Mouse (Mus musculus) midbrain, embryonic 10.5 days (tissue): ENCODE data around the gene Ncoa6. TPM values are rescaled to one million over a fixed set of nuclear protein-coding genes. Genes with fewer than 3 reads are reported as not detected.

ENCODE experiments used
- DNase-seq: peaks from one replicate; pipeline ENCODE4 v3.0.0-alpha.2; 2017; ENCODE audit warnings: low spot score
- H3K27ac ChIP-seq: fragments of 300-500 bp; sonication (generic); replicated peaks from 2 replicates; pipeline ENCODE4 v1.5.1; 2016; ENCODE audit warnings: mild to moderate bottlenecking
- H3K27me3 ChIP-seq: fragments of 300-500 bp; sonication (generic); 2 replicates; pipeline ENCODE4 v1.6.1; 2016; ENCODE audit warnings: low read depth, mild to moderate bottlenecking; ENCODE audit not compliant: poor library complexity, severe bottlenecking
- H3K36me3 ChIP-seq: fragments of 300-500 bp; sonication (generic); 2 replicates; pipeline ENCODE4 v1.6.1; 2016; ENCODE audit warnings: mild to moderate bottlenecking, moderate library complexity
- H3K4me1 ChIP-seq: fragments of 300-500 bp; sonication (generic); 2 replicates; pipeline ENCODE4 v1.6.1; 2016
- H3K4me3 ChIP-seq: fragments of 300-500 bp; sonication (generic); 2 replicates; pipeline ENCODE4 v1.5.1; 2016; ENCODE audit warnings: mild to moderate bottlenecking, moderate library complexity
- H3K9me3 ChIP-seq: fragments of 300-500 bp; sonication (generic); replicated peaks from 2 replicates; pipeline ENCODE4 v1.6.1; 2016; ENCODE audit warnings: mild to moderate bottlenecking
- WGBS: fragments of 180-500 bp; shearing (Covaris S2); methylation state at CpG from one replicate; pipeline ENCODE4 v1.1.7; 2016; 5-methylcytosine and 5-hydroxymethylcytosine counted together
- polyA plus RNA-seq: library from polyadenylated mRNA; unstranded; fragments of >200 nt; fragmentation: Nextera tagmentation; extraction: Ambion mirVana; gene quantifications from 2 replicates; pipeline ENCODE4 v1.2.1, GENCODE M21; 2016

Ncoa6 gene
- 20.8 and 22.3 TPM in 2 replicates for polyA plus RNA-seq

DNA sequence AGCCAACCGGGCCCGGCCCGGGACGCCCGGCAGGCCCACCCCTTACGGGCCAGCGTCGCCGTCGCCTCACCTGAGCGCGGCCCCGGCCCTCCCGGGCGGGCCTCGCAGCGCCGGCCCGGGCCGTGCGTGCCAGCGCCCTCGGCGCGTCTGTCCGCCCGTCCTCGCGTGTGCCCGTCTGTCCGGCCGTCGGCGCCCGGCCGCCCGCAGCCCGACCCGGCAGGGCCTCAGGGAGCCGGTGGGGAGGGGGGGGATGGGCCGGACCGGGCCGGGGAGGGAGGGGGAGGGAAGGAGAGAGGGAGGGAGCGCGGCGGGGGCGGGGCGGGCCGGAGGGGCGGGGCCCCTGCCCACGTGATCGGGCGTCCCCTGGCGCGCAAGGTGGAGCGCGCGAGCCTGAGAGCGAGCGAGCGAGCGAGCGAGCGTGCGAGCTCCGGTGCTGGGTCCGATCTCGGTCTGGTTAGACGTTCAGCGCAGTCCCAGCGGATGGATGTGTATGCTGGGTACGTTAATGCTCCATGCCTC is at the start of gene Ncoa6:
TSS of gene Ncoa6 (minus strand) at position 325 of the 519 bp plus-strand sequence.
- Histone ChIP-seq H3K36me3 (no peaks in the 10 kb centered on the region), H3K27ac (peak within 1 kb of the TSS; percentile 97), H3K4me1 (peaks cover 28% of the 10 kb centered on the region), H3K9me3 (no peaks in the 10 kb centered on the region), H3K4me3 (peak within 1 kb of the TSS; percentile 90), H3K27me3 (peaks cover 10% of the 10 kb centered on the region; the same call in 1 of the 2 replicates)
- DNase-seq: peak; percentile 86
- under 1% methylated on average over 57 of the region's 72 CpGs for WGBS

DNA sequence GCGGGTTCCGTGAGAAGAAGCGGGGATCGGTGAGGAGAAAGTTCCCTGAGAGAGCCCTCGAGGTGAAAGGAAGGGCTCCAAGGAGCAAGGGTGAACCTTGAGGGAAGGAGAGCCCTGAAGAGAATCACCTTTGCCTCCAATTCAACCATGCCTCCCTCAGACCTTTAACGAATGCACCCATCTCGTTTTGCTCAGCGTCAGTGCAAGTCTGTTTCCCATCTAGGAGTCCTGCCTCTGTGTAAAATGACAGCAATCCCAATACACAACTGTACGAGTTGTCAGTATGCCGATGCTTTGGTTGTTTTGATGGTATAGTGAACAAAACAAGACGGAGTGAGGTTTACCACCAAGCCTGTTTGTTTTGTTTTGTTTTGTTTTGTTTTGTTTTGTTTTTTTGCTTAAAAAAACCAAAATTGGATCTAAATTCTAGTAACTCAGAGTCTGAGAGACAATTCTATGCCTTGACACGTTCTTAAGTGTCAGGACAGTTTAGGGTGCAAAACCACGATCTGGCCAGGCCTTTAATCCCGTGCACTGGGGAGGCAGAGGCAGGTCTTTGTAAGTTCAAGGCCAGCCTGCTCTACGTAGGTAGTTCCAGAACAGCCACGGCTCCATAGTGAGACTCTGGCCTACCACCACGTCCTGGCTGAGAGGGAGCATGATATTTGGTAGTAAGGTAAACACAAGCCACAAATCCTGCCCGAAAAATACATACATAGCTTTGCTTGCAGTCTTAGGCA is 45.0 kb upstream of the Ncoa6 start:
- no peaks in the 10 kb centered on the region for H3K36me3 ChIP-seq
- 27% methylated on average over 18 of the region's 18 CpGs for WGBS
- H3K4me3 ChIP-seq: peak overlapping the region; percentile 81
- peak overlapping the region; percentile 87 for H3K27ac ChIP-seq
- DNase-seq: no peak
- H3K27me3 ChIP-seq: peaks cover 29% of the 10 kb centered on the region
- no peaks in the 10 kb centered on the region for H3K9me3 ChIP-seq
- H3K4me1 ChIP-seq: peaks cover 29% of the 10 kb centered on the region

DNA sequence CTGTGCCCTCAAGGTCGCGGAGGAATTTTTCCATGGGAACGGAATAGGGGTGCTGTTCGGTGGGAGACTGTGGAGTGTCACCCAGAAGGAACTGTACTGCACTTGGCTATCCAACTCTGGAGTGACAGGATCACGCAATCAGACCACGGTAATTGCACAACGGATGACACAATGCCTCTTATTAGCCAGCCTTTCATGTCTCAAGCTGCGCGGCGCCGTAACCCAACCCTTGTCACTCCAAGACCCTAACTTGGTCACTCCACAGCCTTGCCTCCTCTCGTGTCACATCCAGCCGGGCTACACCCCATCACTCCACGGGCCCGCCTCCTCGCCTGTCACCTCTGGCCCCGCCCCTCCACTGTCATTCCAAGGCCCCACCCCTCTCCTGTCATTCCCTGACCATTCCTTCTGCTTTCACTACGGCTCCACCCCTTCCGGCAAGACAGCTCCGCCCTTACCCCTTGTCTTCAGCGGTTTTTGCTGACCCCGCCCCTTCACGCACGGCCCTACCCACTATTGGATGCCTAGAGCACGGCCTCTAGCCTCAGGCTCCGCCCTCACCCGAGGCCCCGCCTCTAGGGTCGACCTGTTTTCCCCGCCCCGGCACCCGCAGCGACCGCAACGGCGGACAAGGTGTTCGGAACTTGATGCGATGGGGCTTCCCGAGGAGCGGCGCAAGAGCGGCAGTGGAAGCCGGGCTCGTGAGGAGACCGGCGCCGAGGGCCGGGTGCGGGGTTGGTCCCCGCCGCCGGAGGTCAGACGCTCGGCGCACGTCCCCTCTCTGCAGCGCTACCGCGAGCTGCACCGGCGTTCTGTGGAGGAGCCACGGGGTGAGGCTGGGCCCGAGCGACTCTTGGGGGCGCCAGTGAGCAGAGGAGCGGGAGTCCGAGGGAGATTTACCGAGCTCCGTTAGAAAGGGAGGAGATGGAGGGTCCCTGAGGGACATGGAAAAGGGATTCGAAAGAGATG is 44.0 kb upstream of the Ncoa6 start, which contains the start of the genes Acss2 and Ggt7:
TSS of gene Acss2 (plus strand) at position 494 of the 969 bp plus-strand sequence.
TSS of gene Ggt7 (minus strand) at position 783 of the 969 bp plus-strand sequence.
- Histone ChIP-seq H3K4me3 (peak within 1 kb of the TSS; percentile 81), H3K36me3 (no peaks in the 10 kb centered on the region), H3K4me1 (peaks cover 36% of the 10 kb centered on the region), H3K27ac (peak within 1 kb of the TSS; percentile 87), H3K27me3 (peaks cover 34% of the 10 kb centered on the region), H3K9me3 (no peaks in the 10 kb centered on the region)
- DNase-seq: peak; percentile 98
- WGBS: 4% methylated on average over 69 of the region's 70 CpGs

DNA sequence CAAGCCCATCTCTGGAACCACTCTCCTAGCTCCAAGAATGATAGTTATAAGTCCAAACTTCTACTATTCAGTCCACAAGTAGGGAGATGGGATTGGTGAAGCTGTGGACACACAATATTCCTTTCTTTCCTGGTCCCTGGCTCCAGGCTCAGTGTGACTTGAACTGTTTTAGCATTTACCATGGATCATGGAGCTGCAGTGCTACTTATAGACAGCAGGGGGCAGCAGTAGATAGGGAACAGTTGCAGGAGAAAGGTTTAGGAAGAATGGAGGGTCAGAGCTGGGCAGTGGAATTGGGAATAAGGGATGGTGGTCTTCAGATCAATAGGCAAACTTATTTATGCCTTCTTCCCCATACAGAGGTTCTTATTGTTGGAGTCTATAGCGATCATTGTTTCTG is 42.2 kb upstream of the Ncoa6 start:
- Histone ChIP-seq H3K27ac (no peak overlapping the region), H3K9me3 (no peaks in the 10 kb centered on the region), H3K36me3 (no peaks in the 10 kb centered on the region), H3K4me3 (no peak overlapping the region), H3K4me1 (peaks cover 36% of the 10 kb centered on the region), H3K27me3 (peaks cover 34% of the 10 kb centered on the region)
- peak; percentile 73 for DNase-seq
- 3% methylated on average over 1 of the region's 1 CpGs for WGBS

DNA sequence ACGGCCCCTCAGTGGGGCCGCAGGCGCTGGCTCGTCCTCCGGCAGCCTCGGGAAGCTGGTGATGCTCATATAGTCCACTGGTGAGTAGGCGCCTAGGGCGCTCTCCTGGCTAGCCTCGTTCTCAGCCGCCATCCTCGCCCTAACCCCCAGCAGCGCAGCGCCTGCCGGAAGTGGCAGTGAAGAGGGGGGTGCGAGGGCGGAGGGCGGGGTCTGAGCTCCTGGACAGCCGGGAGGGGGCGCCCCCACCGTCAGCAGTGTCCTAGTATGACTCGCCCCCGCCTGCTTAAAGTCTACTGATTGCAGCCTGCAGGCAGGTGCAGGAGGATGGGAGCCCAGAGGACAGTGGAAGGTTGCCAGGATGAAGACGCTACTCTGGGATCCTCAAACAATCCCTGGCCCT is 41.0 kb upstream of the Ncoa6 start:
- Histone ChIP-seq H3K4me1 (peaks cover 36% of the 10 kb centered on the region), H3K9me3 (no peaks in the 10 kb centered on the region), H3K36me3 (no peaks in the 10 kb centered on the region), H3K4me3 (peak overlapping the region; percentile 64), H3K27ac (peak overlapping the region; percentile 79), H3K27me3 (peaks cover 34% of the 10 kb centered on the region)
- peak; percentile 73 for DNase-seq
- 2% methylated on average over 23 of the region's 23 CpGs for WGBS

DNA sequence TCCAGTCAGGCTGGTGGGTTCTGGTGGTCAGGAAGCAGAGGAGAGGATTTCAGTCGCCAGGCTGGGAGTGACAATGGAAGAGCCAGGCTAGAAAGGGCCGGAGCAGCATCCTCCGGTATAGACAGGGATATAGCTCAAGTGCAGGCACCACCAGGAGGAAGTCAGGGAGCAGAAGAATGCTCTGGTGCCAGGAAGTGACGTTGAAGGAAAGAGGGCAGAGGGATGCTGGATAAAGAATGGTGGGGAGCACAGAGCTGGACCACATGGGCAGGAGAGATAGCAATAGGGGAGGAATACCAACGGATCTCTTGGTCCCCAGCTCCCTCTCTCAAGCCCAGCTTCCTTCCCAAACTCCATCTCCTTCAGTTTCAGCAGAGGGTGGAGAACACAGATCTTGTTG is 39.8 kb upstream of the Ncoa6 start:
- no peak for DNase-seq
- H3K4me3 ChIP-seq: peak overlapping the region; percentile 64
- H3K4me1 ChIP-seq: peaks cover 31% of the 10 kb centered on the region
- WGBS: 71% methylated on average over 5 of the region's 5 CpGs
- no peak overlapping the region for H3K27ac ChIP-seq
- H3K27me3 ChIP-seq: peaks cover 34% of the 10 kb centered on the region
- no peaks in the 10 kb centered on the region for H3K9me3 ChIP-seq
- no peaks in the 10 kb centered on the region for H3K36me3 ChIP-seq

DNA sequence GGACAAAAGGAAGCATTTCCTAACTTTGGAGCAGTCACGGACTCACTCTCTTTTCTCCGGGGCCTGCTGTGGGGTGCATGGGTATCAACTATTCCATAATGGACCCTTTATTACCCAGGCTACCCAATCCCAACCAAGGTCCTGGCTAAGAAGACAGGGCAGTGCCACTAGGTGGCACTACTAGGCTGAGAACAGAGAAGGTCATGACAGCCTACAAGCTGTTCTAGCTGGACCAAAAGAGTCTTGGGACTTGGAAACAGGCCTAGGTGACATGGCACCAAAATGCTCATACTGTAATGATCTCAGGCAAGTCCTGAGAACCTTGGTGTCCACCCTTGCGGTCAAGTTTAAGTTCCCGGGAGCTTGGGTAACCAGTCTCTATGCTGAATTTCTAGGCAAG is 38.8 kb upstream of the Ncoa6 start:
- Histone ChIP-seq H3K36me3 (no peaks in the 10 kb centered on the region), H3K27ac (no peak overlapping the region), H3K27me3 (peaks cover 34% of the 10 kb centered on the region), H3K4me3 (no peak overlapping the region), H3K9me3 (no peaks in the 10 kb centered on the region), H3K4me1 (peaks cover 33% of the 10 kb centered on the region)
- DNase-seq: peak; percentile 34
- WGBS: 69% methylated on average over 4 of the region's 4 CpGs

DNA sequence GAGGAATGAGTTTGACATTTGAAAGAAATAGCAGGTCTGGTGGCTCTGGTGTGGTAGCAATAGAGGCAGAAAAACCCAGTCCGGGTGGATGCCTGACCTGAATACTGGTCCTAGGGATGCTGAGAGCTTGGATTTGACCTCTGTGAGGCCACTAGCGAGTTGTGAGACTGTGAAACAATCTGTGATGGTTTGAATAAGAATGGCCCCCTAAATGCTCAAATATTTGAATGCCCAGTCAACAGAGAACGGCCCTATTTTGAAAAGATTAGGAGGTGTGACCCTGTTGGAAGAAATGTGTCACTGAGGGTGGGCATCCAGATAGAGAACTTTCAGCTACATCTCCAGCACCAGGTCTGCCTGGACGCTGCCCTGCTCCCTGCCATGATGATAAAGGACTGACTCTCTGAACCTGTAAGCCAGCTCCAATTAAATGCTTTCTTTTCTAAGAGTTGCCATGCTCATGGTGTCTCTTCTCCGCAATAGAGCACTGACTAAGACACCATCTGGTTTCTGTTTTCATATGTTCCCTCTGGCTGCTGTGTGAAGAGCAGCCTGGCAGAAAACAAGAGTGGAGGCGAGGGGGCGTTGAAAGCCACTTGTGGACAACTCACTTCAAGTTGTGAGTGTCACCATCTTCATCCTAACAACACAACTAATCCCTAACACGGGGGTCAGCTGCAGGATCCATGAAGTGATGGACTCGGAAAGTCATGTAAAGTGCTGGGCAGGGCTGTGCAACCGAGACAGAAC is 34.2 kb upstream of the Ncoa6 start:
- H3K27me3 ChIP-seq: no peaks in the 10 kb centered on the region
- 82% methylated on average over 10 of the region's 10 CpGs for WGBS
- H3K4me3 ChIP-seq: no peak overlapping the region
- peaks cover 13% of the 10 kb centered on the region for H3K4me1 ChIP-seq
- DNase-seq: no peak
- H3K27ac ChIP-seq: no peak overlapping the region
- H3K36me3 ChIP-seq: peaks cover 10% of the 10 kb centered on the region
- H3K9me3 ChIP-seq: no peaks in the 10 kb centered on the region

DNA sequence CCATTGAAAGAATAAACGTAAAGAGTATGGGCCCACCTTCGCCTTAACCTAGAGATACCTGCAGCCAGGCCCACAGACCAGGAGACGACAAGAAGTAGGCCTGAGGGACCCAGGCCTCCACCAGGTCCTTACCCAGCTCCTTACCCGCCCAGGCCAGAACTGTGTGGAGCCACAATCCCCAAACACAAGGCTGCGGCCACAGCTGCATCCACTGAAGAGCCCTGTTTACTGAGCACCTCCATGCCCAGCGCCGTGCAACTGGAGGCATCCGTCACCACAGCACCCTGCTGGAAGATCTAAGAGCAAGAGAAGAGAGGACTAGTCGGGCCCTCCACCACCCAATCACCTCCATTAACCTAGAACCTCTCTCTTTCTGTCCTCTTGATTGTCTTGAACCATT is 32.1 kb upstream of the Ncoa6 start:
- DNase-seq: no peak
- Histone ChIP-seq H3K9me3 (no peaks in the 10 kb centered on the region), H3K4me3 (no peak overlapping the region), H3K4me1 (peaks cover 13% of the 10 kb centered on the region), H3K27ac (no peak overlapping the region), H3K27me3 (no peaks in the 10 kb centered on the region), H3K36me3 (peaks cover 19% of the 10 kb centered on the region)
- WGBS: 91% methylated on average over 9 of the region's 9 CpGs

DNA sequence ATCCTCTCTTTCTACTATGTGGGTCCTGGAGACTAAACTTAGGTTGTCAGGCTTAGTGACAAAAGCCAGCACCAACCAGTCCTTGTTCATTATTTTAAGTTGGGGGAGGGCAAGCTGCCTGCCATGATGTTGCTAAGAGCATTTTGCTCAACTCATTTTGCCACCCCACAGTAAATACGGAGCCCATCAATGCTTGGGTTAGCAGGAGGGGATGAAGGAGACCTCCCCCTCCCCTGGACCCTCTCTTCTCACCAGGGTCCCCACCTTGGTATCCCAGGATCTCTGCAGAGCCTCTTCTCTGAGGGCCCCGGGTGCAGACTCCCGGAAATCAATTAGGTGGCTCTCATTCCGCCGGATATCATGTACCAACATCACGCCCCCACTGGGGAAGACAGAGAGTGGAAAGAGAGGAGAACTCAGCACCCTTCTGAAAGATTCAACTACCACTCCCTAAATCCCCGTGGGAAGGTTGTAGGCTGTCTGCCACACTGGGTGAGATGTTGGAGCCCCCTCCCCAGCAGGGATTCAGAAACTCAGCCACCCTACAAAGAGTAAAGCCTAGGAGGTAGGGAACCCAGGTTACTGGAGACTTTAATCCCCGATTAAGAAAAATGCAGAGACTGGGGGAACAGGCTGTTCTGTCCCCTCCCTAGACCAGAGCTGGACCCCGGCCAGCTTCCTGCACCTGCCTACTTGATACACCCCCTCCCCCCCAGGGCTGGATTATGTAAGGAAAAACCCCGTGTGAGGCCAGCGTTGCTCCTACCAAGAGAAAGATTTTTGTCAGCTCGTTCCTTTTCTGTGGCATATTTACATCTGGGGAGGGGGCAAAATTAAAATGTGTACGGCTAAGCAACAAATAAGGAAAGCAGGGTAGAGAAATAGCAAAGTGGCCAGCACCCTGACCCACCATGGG is 31.0 kb upstream of the Ncoa6 start:
- Histone ChIP-seq H3K36me3 (peaks cover 26% of the 10 kb centered on the region), H3K27me3 (no peaks in the 10 kb centered on the region), H3K9me3 (no peaks in the 10 kb centered on the region), H3K4me3 (no peak overlapping the region), H3K27ac (no peak overlapping the region), H3K4me1 (peaks cover 13% of the 10 kb centered on the region)
- WGBS: 69% methylated on average over 13 of the region's 13 CpGs
- DNase-seq: peak; percentile 1

DNA sequence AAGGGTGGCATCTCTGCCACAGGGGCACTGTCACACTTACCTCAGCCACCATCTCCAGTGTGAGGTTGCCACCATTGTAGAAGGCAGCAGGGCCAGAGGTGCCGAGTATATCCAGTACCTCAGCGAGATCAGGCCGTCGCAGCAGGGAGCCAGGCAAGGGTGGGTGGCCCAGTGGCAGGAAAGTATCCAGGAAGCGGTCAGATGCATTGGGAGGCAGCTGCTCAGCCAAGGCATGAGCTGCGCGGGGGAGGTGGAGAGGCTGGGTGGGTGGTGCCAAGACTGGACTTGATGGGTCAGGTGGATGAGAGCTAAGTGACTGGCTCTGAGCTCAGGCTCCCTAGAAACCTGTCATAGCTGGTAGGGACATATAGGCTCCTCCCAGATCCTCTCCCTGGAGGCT is 28.9 kb upstream of the Ncoa6 start:
- H3K4me3 ChIP-seq: no peak overlapping the region
- no peak overlapping the region for H3K27ac ChIP-seq
- peaks cover 42% of the 10 kb centered on the region for H3K36me3 ChIP-seq
- DNase-seq: no peak
- H3K4me1 ChIP-seq: peaks cover 8% of the 10 kb centered on the region
- H3K27me3 ChIP-seq: no peaks in the 10 kb centered on the region
- WGBS: 83% methylated on average over 7 of the region's 7 CpGs
- H3K9me3 ChIP-seq: no peaks in the 10 kb centered on the region
